Mouse (Mus musculus) spleen, embryonic (tissue): ENCODE data around the gene Wbp1.

Source experiments
- CTCF ChIA-PET: fragments of 350-600 bp; sonication (Branson Sonifier 250); formaldehyde crosslinking; loops from one replicate; lab custom pipeline; 2022; lab: Charles Lee

The Wbp1 gene

GRCm38 (mm10) chr6:83141636-83142035 lies 20.3 kb upstream of the Wbp1 start:
- CTCF ChIA-PET: no interaction called here

GRCm38 (mm10) chr6:83140044-83140443 lies 18.7 kb upstream of the Wbp1 start:
- CTCF ChIA-PET: no interaction called here

DNA sequence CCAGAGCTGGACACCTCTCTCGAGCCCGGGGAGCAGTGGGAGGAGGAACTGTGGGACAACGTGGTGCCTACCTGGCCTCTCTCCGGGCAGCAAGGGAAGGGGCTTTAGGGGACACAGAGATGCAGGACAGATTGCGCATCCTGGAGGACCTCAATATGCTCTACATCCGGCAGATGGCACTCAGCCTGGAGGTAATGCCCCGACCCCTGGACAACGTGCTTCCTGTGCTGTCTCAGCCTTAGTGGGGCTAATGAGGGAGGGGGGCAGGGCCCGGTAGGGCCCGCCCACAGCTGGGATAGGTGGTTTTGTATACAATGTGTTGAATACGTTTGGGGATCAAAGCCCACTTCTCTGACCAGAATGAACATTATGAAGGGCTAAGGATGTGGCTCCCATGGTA lies 16.7 kb upstream of the Wbp1 start:
- CTCF ChIA-PET: no interaction called here

GRCm38 (mm10) chr6:83137576-83137950 lies 16.2 kb upstream of the Wbp1 start:
- CTCF ChIA-PET: no interaction called here

- CTCF ChIA-PET: no interaction called here
Measured at GRCm38 (mm10) chr6:83136881-83137575, 15.7 kb upstream of the Wbp1 start.

DNA sequence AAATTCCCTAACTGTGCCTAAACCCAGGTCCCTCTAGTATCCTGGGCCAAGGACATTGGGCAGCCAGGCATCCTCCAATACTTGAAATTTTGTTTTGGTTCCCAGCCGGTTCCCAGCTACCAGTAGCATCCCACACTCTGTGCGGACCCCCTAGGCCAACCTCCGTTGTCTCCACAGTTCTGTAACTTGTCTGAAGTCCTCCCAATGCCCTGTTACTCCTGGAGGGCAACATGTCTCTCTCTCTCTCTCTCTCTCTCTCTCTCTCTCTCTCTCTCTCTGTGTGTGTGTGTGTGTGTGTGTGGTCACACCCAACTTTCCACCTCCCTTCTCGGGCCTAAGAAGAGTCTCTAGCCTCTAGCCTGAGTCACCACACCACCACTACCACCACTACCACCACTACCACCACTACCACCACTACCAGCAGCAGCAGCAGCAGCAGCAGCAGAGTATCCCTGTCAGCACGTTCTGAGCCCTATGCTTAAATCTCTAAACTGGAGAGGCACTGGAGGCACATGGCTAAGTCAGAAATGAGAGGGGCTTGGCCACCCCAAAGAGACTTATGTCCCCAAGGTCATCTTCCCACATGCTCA lies 15.0 kb upstream of the Wbp1 start:
- CTCF ChIA-PET: no interaction called here

GRCm38 (mm10) chr6:83135571-83136161 lies 14.3 kb upstream of the Wbp1 start:
- CTCF ChIA-PET: interaction anchor here (0.5 to 0.8 kb wide), 2 partner anchors 23 to 130 kb away, joined by 3 to 14 read pairs; no protein-coding TSS in a partner anchor

GRCm38 (mm10) chr6:83134951-83135513 lies 13.7 kb upstream of the Wbp1 start, which contains the start of gene Rtkn:
Gene Rtkn (plus strand): TSS chr6:83135463.
- CTCF ChIA-PET: interaction anchor here (0.5 to 0.8 kb wide), 2 partner anchors 24 to 129 kb away, joined by 3 to 14 read pairs; no protein-coding TSS in a partner anchor

GRCm38 (mm10) chr6:83134226-83134625 lies 12.9 kb upstream of the Wbp1 start:
- CTCF ChIA-PET: interaction anchor here (0.7 kb wide), 1 partner anchor 192 kb away, joined by 4 read pairs; no protein-coding TSS in a partner anchor

DNA sequence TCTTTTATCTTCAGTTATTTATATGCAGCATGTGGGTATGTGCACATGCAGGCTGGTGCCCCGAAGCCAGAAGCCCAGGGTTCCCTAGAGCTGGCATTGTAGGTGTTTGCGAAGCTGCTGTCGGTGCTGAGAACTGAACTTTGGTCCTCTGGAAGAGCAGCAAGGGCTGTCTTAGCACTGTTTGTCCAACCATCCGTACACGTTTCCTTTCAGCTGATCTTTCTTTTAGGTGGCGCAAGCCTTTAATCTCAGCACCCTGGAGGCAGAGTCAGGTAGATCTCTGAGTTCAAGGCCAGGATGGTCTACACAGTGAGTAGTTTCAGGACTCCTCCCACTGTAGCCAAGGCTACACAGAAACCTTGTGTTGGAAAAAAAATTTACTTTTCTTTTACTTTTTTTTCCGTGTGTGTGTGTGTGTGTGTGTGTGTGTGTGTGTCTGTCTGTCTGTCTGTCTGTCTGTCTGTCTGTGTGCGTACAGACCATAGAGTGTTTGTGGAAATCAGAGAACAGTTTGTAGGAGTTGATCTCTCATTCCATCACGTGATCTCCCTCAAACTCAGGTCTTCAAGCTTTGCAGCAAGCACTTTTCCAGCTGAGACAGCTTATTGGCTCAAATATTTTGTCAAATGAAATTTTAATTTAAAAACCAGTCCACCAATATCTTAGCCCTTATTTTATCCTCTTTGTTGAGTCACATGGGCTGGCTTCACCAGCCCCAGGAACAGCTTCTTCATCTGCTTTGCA lies 11.0 kb upstream of the Wbp1 start:
- CTCF ChIA-PET: interaction anchor here (0.7 kb wide), 2 partner anchors 9 to 228 kb away, joined by 3 to 6 read pairs; no protein-coding TSS in a partner anchor

DNA sequence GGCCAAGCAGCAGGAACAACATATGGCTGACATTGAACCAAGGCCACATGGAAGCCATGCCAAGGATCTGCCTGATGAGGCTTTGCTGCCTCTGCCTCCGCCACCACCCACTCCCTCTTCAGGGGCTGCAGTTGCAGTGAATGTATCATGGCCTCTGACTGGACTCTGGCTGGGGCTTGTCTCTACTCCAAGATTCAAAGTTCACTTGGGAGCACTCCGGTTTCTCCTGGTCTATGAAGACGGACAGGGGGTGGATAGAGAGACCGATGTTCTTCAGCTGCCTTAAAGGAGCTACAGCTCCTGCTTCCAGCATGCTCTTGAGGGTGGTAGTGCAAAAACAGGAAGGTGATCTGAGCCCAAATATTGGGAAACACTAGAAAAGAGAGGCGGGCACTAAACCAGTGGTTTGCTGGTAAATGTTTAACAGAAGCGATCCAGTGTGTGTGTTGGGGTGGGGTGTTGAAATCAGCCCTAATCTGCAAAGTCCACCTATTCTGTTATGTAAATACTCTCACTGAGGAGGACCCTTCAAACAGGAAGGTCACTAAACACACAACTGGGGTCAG lies 10.2 kb upstream of the Wbp1 start:
- CTCF ChIA-PET: no interaction called here

- CTCF ChIA-PET: no interaction called here
Measured at GRCm38 (mm10) chr6:83127419-83127818, 6.1 kb upstream of the Wbp1 start.

DNA sequence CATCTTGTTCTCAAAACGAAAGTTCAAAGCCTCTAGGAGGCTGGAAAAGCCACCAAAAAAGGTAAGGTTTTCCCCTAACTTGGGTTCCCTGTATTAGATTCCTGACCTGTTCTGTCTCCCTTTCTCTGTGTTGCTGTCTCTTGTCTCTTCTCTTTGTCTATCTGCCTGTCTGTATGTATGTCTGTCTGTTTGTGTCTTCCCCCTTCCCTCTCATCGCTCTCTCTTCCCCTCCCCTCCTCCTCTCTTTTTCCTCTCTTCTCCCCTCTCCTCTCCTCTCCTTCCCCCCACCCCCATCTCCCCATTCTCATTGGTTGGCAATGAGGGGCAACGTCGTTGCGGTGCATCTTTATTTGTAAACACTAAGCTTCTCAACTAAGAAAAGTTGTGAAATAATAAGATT lies 4.0 kb upstream of the Wbp1 start, which contains the start of gene Ino80b:
TSS of gene Ino80b (minus strand) at position 101 of the 400 bp plus-strand sequence.
- CTCF ChIA-PET: interaction anchor here (0.6 kb wide), 3 partner anchors 19 to 93 kb away, joined by 7 to 16 read pairs (median 9); no protein-coding TSS in a partner anchor

GRCm38 (mm10) chr6:83124851-83125312 lies 3.5 kb upstream of the Wbp1 start:
- CTCF ChIA-PET: interaction anchor here (0.7 kb wide), 1 partner anchor 110 kb away, joined by 3 read pairs; no protein-coding TSS in a partner anchor

DNA sequence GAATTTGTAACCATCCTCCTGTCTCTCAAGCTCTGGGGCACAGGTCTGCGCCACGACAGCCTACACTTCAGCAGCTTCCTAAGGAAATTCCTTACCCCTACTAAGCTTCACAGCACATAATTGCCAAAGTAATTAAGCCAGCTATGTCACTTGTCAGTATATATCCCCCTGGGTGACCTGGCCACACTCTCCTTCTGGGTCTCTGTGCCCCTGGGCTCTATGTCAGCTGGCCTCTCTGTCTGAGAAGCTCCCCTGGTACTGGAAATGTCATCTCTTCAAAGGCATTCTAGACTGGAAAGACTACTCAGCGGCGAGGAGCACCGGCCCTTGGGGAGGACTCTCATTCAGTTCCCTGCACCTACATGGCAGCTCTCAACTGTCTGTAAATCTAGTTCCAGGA lies 1.6 kb upstream of the Wbp1 start:
- CTCF ChIA-PET: interaction anchor here (0.5 to 0.7 kb wide), 3 partner anchors 10 to 71 kb away, joined by 3 read pairs; no protein-coding TSS in a partner anchor

- CTCF ChIA-PET: no interaction called here
Measured at GRCm38 (mm10) chr6:83121863-83122710, 728 bp upstream of the Wbp1 start.

DNA sequence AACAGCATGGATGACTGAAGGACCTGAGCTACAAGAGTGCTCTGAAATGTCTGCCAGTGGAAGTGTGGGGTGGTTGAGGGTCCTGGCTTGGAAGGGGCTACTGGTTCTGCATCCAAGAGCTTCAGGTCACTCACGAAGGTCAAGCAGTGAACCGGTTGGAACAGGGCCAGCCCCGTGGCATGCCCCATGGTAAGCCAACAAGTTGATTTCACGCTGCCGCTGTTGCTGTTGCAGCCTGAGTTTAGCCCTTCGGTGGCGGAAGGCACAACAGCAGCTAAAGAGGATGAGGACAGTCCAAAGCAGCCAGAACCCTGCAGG lies 1.7 kb downstream of the Wbp1 start:
- CTCF ChIA-PET: interaction anchor here (1.0 kb wide), 1 partner anchor 17 kb away, joined by 3 read pairs; no protein-coding TSS in a partner anchor

DNA sequence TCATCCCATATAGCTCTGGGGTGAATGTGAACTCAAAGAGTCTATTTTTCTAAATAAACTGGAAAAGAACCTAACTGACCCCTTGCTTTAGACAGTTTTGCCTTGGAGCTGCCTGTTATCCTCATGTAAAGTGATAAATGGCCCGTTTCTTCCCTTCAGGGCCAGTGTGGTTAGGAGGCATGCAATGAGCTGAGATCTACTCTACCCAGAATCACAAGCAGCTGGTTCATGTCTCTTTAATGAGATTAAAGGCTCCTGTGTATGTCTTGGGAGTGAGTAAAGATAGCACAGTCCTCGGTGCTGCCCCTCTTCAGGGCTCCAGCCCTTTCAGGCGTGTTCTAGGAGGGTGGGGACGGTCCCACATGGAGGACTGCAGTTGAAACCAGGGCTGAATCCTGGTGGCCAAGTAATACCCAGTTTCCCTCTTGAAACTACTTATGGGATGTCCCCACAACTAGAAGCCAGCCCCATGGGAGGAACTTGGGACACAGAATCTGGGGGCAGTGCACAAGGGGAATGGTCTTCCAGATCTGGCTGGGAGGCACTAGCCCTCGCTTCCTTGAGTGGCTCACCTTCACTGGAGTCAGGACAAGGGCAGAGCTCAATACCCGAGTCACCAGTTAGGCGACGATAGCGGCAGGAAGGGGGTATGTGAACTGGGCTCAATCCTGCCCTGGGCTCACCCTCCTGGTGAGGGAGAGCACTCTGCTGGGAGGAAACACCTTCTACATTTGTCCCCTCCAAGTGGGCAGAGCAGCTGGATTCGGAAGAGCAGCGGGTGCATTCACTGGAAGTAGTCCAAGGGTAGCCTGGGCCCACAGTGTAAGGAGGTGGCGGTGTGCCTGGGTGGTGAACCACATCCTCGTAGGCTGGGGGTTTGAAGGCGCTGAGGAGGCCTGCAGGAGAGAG lies 2.3 kb downstream of the Wbp1 start:
- CTCF ChIA-PET: interaction anchor here (0.9 kb wide), 1 partner anchor 11 kb away, joined by 3 read pairs; the partner anchor contains the start of gene Mrpl53

- CTCF ChIA-PET: interaction anchor here (0.9 kb wide), 1 partner anchor 10 kb away, joined by 3 read pairs; the partner anchor contains the start of gene Mrpl53
Measured at GRCm38 (mm10) chr6:83118369-83118768, 3.0 kb downstream of the Wbp1 start.
